Comparison of ENCODE assay signal across 30 mouse cellular contexts in the genomic region with DNA sequence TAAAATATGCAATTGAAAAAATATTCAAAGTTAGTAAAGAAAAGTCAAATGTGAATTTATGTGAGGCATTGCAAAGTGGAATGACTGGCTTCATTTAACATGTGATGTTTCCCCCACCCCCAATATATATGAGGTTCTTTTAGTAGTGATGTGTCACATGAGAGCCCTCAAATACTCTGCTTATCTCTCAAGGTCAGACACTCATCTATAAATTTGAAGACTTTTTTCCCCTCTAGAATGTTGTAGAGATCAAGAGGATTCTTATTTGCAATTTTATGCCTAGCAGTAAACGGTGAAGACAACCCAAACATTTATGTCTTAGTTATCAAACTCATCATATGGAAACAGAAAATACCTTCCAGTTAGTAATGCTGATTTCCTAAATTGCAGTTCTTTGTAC.
"Had no signal": no experiment of that assay in that cellular context is flagged by ENCODE, and none has a peak within 500 bp of the region (broad histone marks: within the 10 kb centered on the region; RNA-seq: fewer than 3 reads in every experiment).

No protein-coding gene starts in this region.

- H3K27ac ChIP-seq: limb, embryonic 10.5 days; limb, embryonic 12.5 days; limb, embryonic 13.5 days; limb, embryonic 15.5 days; liver, embryonic 12.5 days; liver, embryonic 13.5 days; liver, embryonic 14.5 days; liver, embryonic 15.5 days; lung, embryonic 15.5 days; macrophage; midbrain, embryonic 10.5 days; midbrain, embryonic 12.5 days; midbrain, embryonic 13.5 days; neural tube, embryonic 12.5 days had no signal

- H3K36me3 ChIP-seq: limb, embryonic 10.5 days; limb, embryonic 12.5 days; limb, embryonic 13.5 days; limb, embryonic 15.5 days; liver, embryonic 12.5 days; liver, embryonic 13.5 days; liver, embryonic 15.5 days; lung, embryonic 15.5 days; midbrain, embryonic 10.5 days; midbrain, embryonic 12.5 days; midbrain, embryonic 13.5 days; neural tube, embryonic 12.5 days had no signal

- H3K27me3 ChIP-seq: limb, embryonic 12.5 days; limb, embryonic 13.5 days; limb, embryonic 15.5 days; liver, embryonic 12.5 days; liver, embryonic 13.5 days; liver, embryonic 15.5 days; lung, embryonic 15.5 days; megakaryocyte, embryonic 14.5 days; midbrain, embryonic 12.5 days; midbrain, embryonic 13.5 days; neural tube, embryonic 12.5 days had no signal

- H3K4me3 ChIP-seq: limb, embryonic 10.5 days; limb, embryonic 12.5 days; limb, embryonic 13.5 days; limb, embryonic 15.5 days; liver, embryonic 12.5 days; liver, embryonic 13.5 days; liver, embryonic 15.5 days; lung, embryonic 15.5 days; megakaryocyte, embryonic 14.5 days; midbrain, embryonic 10.5 days; midbrain, embryonic 12.5 days; midbrain, embryonic 13.5 days; myocyte; neural tube, embryonic 12.5 days had no signal

- ATAC-seq: liver, embryonic 12.5 days; liver, postnatal 0 days; lung, postnatal 0 days; midbrain, embryonic 13.5 days; midbrain, embryonic 16.5 days had no signal

- H3K9ac ChIP-seq: limb, embryonic 12.5 days; limb, embryonic 13.5 days; limb, embryonic 15.5 days; liver, embryonic 12.5 days; liver, embryonic 13.5 days; liver, embryonic 14.5 days; liver, embryonic 15.5 days; liver, postnatal 0 days; lung, embryonic 14.5 days; lung, embryonic 15.5 days; midbrain, embryonic 12.5 days; midbrain, embryonic 13.5 days; neural tube, embryonic 12.5 days had no signal

- H3K4me2 ChIP-seq: limb, embryonic 12.5 days; limb, embryonic 13.5 days; limb, embryonic 15.5 days; liver, embryonic 11.5 days; liver, embryonic 12.5 days; liver, embryonic 13.5 days; liver, embryonic 15.5 days; lung, embryonic 14.5 days; lung, embryonic 15.5 days; midbrain, embryonic 12.5 days; midbrain, embryonic 13.5 days; neural tube, embryonic 12.5 days had no signal

- H3K9me3 ChIP-seq: limb, embryonic 10.5 days; limb, embryonic 12.5 days; limb, embryonic 13.5 days; limb, embryonic 15.5 days; liver, embryonic 12.5 days; liver, embryonic 13.5 days; liver, embryonic 15.5 days; lung, embryonic 15.5 days; megakaryocyte, embryonic 14.5 days; midbrain, embryonic 10.5 days; midbrain, embryonic 12.5 days; midbrain, embryonic 13.5 days; neural tube, embryonic 12.5 days had no signal

- DNase-seq: left cerebral cortex, postnatal 4 days; liver; liver, embryonic 13.5 days; liver, postnatal 0 days; lung, adult 18-20 months; lung, adult 2 months; lung, embryonic 14.5 days; lung, postnatal 10 days; lung, postnatal 14 days; lung, postnatal 36 days; lung, postnatal 4 days; midbrain, embryonic 14.5 days had no signal

- H3K4me1 ChIP-seq: limb, embryonic 10.5 days; limb, embryonic 12.5 days; limb, embryonic 13.5 days; limb, embryonic 15.5 days; liver, embryonic 12.5 days; liver, embryonic 13.5 days; liver, embryonic 15.5 days; lung, embryonic 15.5 days; megakaryocyte, embryonic 14.5 days; midbrain, embryonic 10.5 days; midbrain, embryonic 12.5 days; midbrain, embryonic 13.5 days; neural tube, embryonic 12.5 days had no signal
